Mouse (Mus musculus): Measurements from ENCODE around the gene Limd2.
"Not testable (repeated sequence)": the region's sequence is repeated elsewhere in the genome, so short reads cannot be mapped to it uniquely, and the experiment has no call there.

GRCm38 (mm10) chr11:106199997-106200396, 39.3 kb upstream of the Limd2 start:
- not testable (repeated sequence) for TF ChIP-seq CTCF, EP300 (IDR thresholded peaks at IDR 0.05; ENCODE audit: low read depth)
